Mouse (Mus musculus) gastrocnemius, adult 8-10 months (tissue): ENCODE results near the gene Kif19a. TPM values are rescaled to one million over a fixed set of nuclear protein-coding genes. Genes with fewer than 3 reads are reported as not detected.

ENCODE experiments used
- DNase-seq, 2 experiments: peaks; one replicate each; pipeline ENCODE4 v3.0.0; 2022; ENCODE audit warnings: low spot score in 2 of 2
- total RNA-seq, 4 experiments: library from RNA; stranded (reverse); gene quantifications; 2 replicates each; pipeline ENCODE4 v1.2.4; 2022

The Kif19a gene
- total RNA-seq, 4 experiments from 2014 or later, result 0.62 to 0.82 (median 0.67) TPM; not detected in 1

DNA sequence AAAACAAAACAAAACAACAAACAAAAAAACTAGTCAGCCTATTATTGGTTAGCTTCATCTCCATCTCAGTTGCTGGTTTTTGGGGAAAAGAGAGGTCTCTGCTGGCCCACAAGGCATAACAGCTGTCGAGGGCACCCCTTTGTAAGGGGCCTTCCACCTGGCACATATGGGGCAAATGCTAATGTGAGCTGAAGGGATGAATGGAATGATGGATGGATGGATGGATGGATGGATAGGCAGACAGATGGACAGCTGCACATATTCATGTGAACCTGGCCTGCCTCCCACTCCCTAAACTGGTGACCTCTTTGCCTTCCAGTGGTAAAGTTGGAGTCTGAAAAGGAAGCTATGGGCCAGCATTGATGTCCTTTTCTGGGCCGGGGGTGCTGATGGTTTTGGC lies 41.8 kb downstream of the Kif19a start:
- no peak for DNase-seq

DNA sequence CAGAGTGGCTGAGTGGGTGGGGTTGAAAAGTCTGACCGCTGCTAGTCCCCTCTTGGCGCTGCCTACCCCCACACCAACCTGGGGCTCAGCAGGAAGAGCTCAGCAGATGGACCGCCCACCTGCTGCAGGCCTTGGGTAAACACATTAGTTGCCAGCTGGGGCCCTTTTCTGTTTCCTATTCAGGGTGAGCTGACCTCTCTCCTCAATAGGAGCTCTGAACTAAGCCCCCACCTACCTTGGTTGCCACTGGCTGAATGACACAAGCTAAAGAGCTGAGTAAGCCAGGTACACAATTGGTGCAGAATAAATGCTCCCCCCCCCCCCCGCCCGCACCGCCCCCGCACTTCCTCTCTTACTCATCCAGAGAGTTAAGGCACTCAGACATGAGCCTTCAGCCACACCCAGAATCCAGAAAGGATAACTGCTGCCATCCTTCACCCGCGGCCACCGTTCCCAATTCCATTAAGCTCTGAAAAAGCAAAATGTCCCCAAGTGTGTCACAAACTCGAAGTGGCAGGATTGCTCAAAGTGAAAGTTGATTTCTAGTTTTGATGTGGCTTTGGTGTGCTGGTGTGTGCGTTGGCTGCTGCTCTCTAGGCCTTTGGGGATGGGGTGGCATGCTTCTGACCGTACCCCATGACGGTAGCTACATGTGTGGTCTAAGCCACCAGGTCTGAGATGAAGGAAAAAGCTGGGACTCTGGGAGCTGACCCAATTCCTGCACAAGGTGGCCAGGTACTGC lies 42.7 kb downstream of the Kif19a start:
- DNase-seq, result no peak

DNA sequence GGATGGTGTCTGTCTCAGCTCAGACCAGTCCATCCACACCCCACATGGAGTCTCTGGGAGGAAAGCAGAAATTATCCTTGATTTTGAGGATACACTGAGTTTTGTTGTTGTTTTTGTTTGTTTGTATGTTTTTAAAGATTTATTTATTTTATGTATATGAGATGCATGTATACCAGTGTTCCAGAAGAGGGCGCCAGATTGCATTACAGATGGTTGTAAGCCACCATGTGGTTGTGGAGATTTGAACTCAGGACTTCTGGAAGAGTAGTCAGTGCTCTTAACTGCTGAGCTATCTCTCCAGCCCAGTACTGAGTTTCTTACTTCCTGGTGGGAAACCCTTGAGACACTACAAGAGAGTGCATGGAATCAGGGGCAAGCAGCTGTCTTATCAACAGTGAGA lies 44.2 kb downstream of the Kif19a start:
- no peak for DNase-seq

DNA sequence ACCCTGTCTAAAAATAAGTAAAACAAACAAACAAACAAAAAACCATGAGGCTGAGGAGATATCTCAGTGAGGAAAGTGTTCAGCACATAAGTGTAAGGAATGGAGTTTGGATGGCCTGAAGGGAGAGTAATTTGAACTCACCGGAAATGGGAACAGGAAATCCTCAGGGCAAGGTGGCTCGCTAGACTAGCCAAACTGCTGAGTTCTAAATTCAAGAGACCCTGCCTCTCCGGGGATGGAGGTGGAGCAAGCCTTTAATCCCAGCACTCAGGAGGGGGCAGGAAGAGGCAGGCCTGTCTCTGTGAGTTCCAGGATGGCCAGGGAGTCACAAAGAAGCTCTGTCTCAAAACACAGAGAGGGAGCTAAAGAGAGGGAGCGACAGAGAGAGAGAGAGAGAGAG lies 45.2 kb downstream of the Kif19a start:
- no peak for DNase-seq

DNA sequence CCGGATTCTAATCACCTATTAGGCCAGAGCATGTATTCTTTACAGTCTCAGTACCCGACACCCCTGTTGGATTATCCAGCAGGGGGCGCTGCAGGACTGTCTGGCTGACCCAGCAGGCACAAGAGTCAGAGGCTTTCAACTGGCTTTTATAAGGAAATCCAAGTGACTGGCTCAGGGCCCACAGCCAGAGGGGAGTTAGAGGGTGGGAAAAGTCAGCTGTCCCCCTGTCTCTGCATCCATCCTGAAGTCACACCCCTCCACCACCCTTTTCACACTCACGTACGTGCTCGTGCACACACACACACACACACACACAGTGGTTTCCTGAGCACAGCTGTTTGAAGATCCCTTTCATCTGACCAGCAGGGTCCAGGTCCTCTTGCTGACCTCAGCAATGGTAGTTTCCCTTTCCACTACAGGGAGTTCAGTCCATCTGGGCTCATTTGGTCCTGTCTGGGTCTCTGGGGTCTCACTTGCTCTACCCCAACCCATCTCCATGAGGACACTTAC lies 47.6 kb downstream of the Kif19a start:
- peak; percentile 77 to 78 for DNase-seq

DNA sequence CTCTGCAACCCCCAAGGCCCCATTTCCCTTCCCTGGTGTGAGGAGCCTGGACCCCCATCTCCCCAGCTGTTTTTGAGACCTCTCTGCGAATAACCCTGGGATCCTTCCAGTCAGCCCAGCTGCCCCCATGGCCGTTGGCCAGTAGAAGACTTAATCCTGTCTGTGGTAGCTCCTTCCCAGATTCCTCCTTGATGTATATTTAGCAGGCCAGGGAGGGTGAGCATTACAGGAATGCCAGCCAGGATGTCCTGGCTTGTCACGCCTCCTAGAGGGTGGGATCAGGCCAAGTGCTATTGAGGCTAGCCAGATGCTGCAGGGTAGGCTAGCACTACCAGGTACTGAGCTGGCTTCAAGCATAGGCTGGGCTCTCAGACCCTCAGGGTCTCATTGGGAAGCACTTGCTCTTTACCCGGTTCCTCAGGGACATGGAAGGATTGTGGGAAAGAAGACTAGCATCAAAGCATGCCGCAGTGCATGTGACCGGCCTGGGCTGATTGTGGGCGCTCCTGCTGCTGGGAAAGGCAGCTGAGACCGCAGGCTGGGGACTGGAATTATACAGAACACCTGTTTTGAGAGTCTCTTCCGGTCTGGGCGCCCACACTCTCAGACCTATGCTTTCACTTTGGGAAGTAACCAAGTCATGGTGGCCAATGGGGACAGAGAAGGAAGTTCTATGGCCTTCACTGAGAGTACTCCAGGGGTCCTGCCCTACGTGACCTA lies 49.8 kb downstream of the Kif19a start:
- DNase-seq, result peak in 1 of 2 experiments; percentile 50

DNA sequence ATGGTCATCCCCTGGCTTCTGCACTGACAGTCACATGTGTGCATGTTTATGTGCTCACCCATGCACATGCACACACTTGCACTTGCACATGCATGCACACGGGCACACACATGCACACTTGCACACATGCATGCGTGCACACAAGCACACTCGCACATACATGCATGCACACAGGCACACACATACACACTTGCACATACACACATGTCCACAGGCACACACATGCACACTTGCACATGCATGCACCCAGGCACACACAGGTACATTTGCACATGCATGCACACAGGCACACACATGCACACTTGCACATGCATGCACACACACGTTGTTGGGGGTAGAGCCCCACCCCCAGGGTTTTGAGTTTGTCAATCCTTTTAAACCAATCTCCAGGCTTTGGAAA lies 51.7 kb downstream of the Kif19a start:
- no peak for DNase-seq

DNA sequence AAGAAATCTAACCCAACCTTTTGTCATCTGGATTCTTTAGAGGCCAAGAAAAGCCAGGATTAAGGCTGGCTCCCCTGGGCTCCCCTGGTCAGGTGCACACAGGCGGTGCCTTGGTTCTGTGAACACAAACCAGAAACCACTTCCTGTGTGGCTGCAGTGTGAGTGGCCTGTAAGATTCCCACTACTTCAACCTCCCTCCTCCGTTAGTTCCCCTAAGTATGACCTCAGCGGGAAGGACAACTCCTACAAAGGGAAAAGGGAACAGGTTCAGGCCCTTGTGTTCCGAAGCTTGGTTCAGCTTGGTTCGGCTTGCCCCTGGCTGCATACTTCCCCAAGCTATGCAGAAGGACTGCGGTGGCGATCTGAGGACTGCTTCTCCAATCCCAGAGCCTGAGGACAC lies 53.0 kb downstream of the Kif19a start:
- DNase-seq, result no peak

DNA sequence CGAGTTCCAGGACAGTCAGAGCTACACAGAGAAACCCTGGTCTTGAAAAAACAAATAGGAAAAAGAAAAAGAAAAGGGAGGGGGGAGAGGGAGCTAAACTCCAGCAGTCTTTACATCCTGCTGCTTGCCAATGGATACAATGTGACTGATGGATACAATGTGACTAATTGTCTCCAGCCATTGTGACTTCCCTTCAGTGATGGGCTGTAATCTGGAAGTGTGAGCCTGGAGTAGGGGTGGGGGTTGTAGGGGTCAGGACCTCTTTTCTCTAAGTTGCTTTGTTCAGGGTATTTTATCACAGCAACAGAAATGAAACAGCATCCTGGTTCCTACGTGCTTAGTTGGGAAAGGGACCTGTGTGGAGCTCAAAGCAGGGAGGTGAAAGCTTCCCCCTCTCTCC lies 53.9 kb downstream of the Kif19a start:
- no peak for DNase-seq

DNA sequence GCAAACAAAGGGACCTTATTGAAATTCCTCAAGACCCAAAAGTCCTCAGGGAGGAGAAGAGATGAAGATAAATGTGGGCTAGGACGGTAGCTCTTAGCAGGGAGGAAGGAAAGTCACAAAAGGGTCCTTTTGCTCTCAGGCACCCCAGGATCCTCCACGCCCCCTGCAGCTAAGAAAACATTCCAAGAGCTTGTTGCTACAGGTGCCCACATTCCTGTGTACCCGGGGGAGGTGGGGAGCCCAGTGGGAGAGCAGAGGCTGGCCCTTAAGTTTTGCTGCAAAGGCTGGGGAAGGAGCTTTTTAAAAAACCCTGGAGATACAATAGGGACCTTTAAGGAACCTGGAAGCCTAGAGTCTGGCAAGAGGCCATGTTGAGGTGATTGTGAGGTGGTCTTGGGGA lies 55.3 kb downstream of the Kif19a start:
- no peak for DNase-seq

DNA sequence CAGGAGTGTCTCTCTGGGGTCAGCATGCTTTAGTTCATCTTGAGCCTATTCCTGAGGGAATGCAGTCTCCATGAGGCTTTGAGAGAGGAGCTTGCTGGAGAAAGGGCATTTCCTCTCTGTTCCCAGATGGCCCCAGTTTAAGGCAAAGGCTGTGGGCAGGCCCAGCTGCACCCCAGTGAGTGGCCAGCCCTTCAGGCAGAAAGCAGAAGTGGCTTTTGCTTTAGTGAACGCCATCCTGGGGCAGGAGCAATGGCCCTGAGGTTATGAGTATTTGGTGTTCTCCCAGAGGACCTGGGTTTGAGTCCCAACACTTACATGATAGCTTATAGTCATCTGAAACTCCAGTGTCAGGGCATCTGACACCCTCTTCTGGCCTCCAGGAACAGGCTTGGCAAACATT lies 56.1 kb downstream of the Kif19a start:
- no peak for DNase-seq

DNA sequence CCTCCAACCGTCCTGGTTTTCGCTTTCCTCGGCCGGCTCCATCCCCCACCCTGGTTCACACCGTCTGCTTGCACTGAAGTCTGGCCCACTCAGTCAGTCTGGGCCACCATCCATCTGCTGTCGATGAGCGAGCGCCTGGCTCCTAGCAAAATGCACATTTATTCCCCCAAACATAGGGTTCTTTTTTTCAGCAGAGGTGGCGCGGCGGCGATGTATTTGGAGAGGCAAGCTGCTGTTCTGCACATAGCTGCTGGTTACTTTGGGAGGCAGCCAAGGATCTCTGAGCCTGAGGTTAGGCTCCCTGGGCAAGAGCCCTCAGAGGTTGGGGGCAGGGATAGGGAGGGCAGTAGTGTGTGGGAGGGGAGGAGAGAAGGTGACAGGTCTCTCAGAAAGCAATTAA lies 57.5 kb downstream of the Kif19a start:
- peak; percentile 35 to 57 for DNase-seq

DNA sequence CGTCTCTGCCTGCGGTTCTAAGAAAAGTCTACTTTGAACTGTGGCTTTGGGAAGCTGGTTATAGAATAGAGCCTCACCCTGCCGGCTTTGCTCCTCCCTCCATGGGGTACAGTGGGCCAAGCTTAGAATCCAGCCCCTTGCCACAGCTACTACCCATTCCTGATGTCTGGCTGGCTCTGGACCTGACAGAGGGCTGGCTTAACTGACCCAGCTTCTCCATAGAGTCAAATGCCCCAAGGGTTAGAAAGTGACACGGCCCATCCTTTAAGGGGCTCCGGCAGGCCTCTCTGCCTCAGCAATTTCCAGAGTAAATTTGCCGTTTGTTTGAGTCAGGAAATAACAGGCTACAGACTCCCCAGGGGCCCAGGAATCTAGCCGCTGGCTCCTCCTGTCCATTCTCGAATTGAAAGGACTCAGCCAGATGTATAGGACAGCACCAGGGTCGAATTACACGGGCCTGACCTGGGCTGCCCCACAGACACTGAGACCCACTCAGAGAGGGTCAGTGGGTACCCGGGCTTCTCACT lies 58.1 kb downstream of the Kif19a start:
- DNase-seq, result no peak

DNA sequence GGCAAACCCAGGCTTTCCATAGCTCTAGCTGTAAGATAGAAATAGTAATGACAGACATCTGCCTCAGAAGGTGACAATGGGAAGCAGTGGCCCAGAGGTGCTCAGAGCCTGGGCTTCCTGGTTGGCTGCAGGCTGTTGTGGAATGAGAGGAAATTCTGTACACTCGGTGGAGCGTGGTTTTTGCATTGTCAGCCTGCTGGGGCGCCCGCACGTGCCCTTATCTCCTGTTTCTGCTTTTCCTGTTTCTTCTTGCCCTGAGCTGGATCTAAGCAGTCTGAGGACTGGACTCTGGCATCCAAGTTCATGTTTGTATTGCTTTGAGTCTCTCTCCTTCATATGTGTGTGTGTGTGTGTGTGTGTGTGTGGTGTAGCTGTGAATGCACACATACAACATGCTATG lies 61.5 kb downstream of the Kif19a start:
- DNase-seq, result no peak

DNA sequence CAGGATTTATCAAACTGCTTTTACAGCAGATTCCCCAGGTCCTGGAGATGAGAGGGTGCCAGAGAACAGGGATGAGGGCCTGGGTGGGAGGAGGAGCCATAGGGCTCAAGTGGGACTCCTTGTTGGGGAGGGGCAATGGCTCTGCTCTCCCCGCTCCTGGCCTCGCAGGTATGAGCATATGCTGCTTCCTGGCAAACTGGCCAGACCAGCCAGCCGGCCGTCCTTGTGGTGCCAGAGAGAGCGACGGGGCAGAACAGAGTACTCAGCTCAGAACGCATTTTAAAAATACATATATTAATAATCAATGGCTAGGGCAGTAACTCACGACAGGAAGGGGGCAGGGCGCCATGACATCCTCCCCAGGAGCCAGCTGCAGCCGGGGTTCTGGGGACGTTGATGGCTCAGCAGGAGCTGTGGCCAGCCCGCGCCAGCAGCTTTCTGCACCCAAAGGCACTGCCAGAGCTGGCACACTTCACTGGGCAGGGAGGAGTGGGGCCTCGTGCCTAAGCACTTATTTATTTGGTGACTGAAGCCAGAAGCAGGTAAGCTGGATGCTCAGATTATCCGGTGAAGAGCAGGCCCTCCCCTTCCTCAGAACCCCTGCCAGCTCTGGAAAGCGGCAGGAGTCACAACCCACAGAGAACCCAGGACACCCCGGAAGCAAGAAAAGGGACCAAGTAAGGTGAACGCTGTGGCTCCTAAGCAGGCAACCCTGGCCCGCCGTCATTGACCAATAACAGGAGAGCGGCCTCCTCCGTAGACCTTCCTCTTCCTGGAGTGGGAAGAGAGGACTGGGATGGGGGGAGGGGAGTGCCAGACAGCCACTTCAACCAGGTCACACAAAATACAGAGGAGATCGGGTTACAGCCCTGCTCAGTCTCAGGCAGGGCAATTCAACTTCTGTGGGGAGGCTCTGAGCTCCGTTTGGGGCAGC lies 64.6 kb downstream of the Kif19a start:
- DNase-seq, result peak; percentile 62 to 79

DNA sequence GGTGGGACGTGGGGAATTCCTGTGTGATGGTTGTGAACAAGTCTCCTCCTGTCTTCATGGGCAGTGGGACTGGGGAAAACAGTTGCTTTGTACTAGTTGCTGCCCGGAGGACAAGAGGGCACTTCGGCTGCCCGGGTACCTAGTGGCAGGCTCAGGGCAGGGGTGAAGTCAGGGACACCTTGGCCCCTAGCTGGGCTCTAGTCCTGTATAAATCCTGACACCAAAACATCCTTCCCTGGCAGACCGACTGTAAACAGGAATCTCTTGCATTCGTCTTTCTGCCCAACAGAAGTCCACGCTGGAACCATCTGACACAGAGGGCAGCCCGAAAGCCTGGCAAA lies 65.2 kb downstream of the Kif19a start:
- DNase-seq, result peak in 1 of 2 experiments; percentile 44

DNA sequence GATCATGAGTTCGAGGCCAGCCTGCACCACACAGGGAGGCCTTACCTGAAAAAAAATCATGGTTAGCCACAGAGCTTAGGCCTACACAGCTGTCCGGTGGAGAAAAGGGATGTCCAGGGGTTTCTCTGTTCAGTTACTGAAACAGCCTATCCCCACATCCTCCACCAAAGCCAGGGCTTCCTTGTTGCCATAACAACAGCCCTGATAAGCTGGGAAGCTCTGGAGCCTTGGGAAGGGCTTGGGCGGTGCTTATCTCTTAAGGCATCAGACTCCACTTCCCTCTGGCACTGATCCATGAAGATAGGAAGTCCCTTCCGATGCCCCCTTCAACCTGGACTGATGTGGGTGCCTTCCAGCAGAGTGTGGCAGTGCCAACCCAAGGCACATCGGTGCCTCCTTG lies 68.0 kb downstream of the Kif19a start:
- DNase-seq, result no peak
